Mouse (Mus musculus): ENCODE results near the gene 2310061N02Rik. TPM values are rescaled to one million over a fixed set of nuclear protein-coding genes. Genes with fewer than 3 reads are reported as not detected.
A peak's percentile ranks its signal among the peaks of the same experiment; 100 is the strongest.
"Not testable (repeated sequence)": the region's sequence is repeated elsewhere in the genome, so short reads cannot be mapped to it uniquely, and the experiment has no call there.

Gene 2310061N02Rik
- not detected in 2 replicates for polyA plus RNA-seq (2015; fragmentation: Nextera tagmentation; extraction: Ambion mirVana)

GRCm38 (mm10) chr16:88707496-88708012 lies at the start of gene 2310061N02Rik:
TSS of gene 2310061N02Rik (minus strand) at chr16:88707962.
- H3K9ac ChIP-seq (ENCODE audit: low read depth, low read length) = no peak within 1 kb of the TSS
- H3K4me1 ChIP-seq (ENCODE audit: control insufficient read depth, insufficient read depth, low read length) = 0 out of 2 replicates have a peak, but pooled peaks cover 4% of the 10 kb centered on the region
- no peak within 1 kb of the TSS for H3K4me2 ChIP-seq (ENCODE audit: low read depth, low read length)
- no peak within 1 kb of the TSS for H3K4me3 ChIP-seq (ENCODE audit: low read length)
- no peaks in the 10 kb centered on the region for H3K9me3 ChIP-seq (ENCODE audit: control insufficient read depth, low read length)
- H3K36me3 ChIP-seq (ENCODE audit: control insufficient read depth, insufficient read depth, low read length) = no peaks in the 10 kb centered on the region
- H3K27ac ChIP-seq (ENCODE audit: low read length) = no peak within 1 kb of the TSS
- no peak for ATAC-seq
- WGBS = 93% methylated on average over 10 of the region's 10 CpGs
- no peaks in the 10 kb centered on the region for H3K27me3 ChIP-seq (replicated peaks; ENCODE audit: control insufficient read depth, insufficient read depth, low read length)

- H3K4me3 ChIP-seq (ENCODE audit: low read length); H3K9me3 ChIP-seq (ENCODE audit: control insufficient read depth, low read length); ATAC-seq; H3K27me3 ChIP-seq (replicated peaks; ENCODE audit: control insufficient read depth, insufficient read depth, low read length); H3K4me1 ChIP-seq (ENCODE audit: control insufficient read depth, insufficient read depth, low read length); H3K9ac ChIP-seq (ENCODE audit: low read depth, low read length); H3K4me2 ChIP-seq (ENCODE audit: low read depth, low read length); H3K27ac ChIP-seq (ENCODE audit: low read length); H3K36me3 ChIP-seq (ENCODE audit: control insufficient read depth, insufficient read depth, low read length): not testable (repeated sequence)
- WGBS = 83% methylated on average over 3 of the region's 3 CpGs
Measured at GRCm38 (mm10) chr16:88751535-88751934, 43.8 kb upstream of the 2310061N02Rik start, which contains the start of gene Krtap13. TSS of gene Krtap13 (minus strand) at chr16:88751635.

- ATAC-seq = no peak
- no peak overlapping the region for H3K9ac ChIP-seq (ENCODE audit: low read depth, low read length)
- H3K4me2 ChIP-seq (ENCODE audit: low read depth, low read length) = no peak overlapping the region
- WGBS = 70% methylated on average over 4 of the region's 4 CpGs
- H3K27me3 ChIP-seq (replicated peaks; ENCODE audit: control insufficient read depth, insufficient read depth, low read length) = no peaks in the 10 kb centered on the region
- H3K27ac ChIP-seq (ENCODE audit: low read length) = no peak overlapping the region
- H3K4me3 ChIP-seq (ENCODE audit: low read length) = no peak overlapping the region
- no peaks in the 10 kb centered on the region for H3K36me3 ChIP-seq (ENCODE audit: control insufficient read depth, insufficient read depth, low read length)
- H3K9me3 ChIP-seq (ENCODE audit: control insufficient read depth, low read length) = no peaks in the 10 kb centered on the region
- no peaks in the 10 kb centered on the region for H3K4me1 ChIP-seq (ENCODE audit: control insufficient read depth, insufficient read depth, low read length)
Measured at GRCm38 (mm10) chr16:88747943-88748342, 40.2 kb upstream of the 2310061N02Rik start.

- no peak overlapping the region for H3K27ac ChIP-seq (ENCODE audit: low read length)
- no peak for ATAC-seq
- H3K4me2 ChIP-seq (ENCODE audit: low read depth, low read length) = no peak overlapping the region
- no peaks in the 10 kb centered on the region for H3K27me3 ChIP-seq (replicated peaks; ENCODE audit: control insufficient read depth, insufficient read depth, low read length)
- no peaks in the 10 kb centered on the region for H3K36me3 ChIP-seq (ENCODE audit: control insufficient read depth, insufficient read depth, low read length)
- H3K9me3 ChIP-seq (ENCODE audit: control insufficient read depth, low read length) = no peaks in the 10 kb centered on the region
- no peak overlapping the region for H3K4me3 ChIP-seq (ENCODE audit: low read length)
- H3K4me1 ChIP-seq (ENCODE audit: control insufficient read depth, insufficient read depth, low read length) = no peaks in the 10 kb centered on the region
- H3K9ac ChIP-seq (ENCODE audit: low read depth, low read length) = no peak overlapping the region
- 80% methylated on average over 4 of the region's 4 CpGs for WGBS
Measured at GRCm38 (mm10) chr16:88744750-88745340, 37.1 kb upstream of the 2310061N02Rik start.

- no peak overlapping the region for H3K27ac ChIP-seq (ENCODE audit: low read length)
- no peak overlapping the region for H3K4me3 ChIP-seq (ENCODE audit: low read length)
- no peak overlapping the region for H3K4me2 ChIP-seq (ENCODE audit: low read depth, low read length)
- no peaks in the 10 kb centered on the region for H3K9me3 ChIP-seq (ENCODE audit: control insufficient read depth, low read length)
- H3K27me3 ChIP-seq (replicated peaks; ENCODE audit: control insufficient read depth, insufficient read depth, low read length) = no peaks in the 10 kb centered on the region
- ATAC-seq = no peak
- H3K36me3 ChIP-seq (ENCODE audit: control insufficient read depth, insufficient read depth, low read length) = no peaks in the 10 kb centered on the region
- no peaks in the 10 kb centered on the region for H3K4me1 ChIP-seq (ENCODE audit: control insufficient read depth, insufficient read depth, low read length)
- WGBS = 61% methylated on average over 2 of the region's 2 CpGs
- H3K9ac ChIP-seq (ENCODE audit: low read depth, low read length) = no peak overlapping the region
Measured at GRCm38 (mm10) chr16:88735391-88735790, 27.6 kb upstream of the 2310061N02Rik start.

GRCm38 (mm10) chr16:88728812-88729275 lies 21.1 kb upstream of the 2310061N02Rik start, which contains the start of gene Krtap13-1:
TSS of gene Krtap13-1 (plus strand) at chr16:88728862.
- no peak within 1 kb of the TSS for H3K27ac ChIP-seq (ENCODE audit: low read length)
- 75% methylated on average over 4 of the region's 4 CpGs for WGBS
- ATAC-seq = no peak

GRCm38 (mm10) chr16:88720031-88720430 lies 12.3 kb upstream of the 2310061N02Rik start:
- Histone ChIP-seq H3K9me3 (ENCODE audit: control insufficient read depth, low read length) (no peaks in the 10 kb centered on the region), H3K36me3 (ENCODE audit: control insufficient read depth, insufficient read depth, low read length) (no peaks in the 10 kb centered on the region), H3K4me1 (ENCODE audit: control insufficient read depth, insufficient read depth, low read length) (no peaks in the 10 kb centered on the region), H3K4me3 (ENCODE audit: low read length) (no peak overlapping the region), H3K27ac (ENCODE audit: low read length) (no peak overlapping the region), H3K9ac (ENCODE audit: low read depth, low read length) (no peak overlapping the region), H3K27me3 (replicated peaks; ENCODE audit: control insufficient read depth, insufficient read depth, low read length) (no peaks in the 10 kb centered on the region), H3K4me2 (ENCODE audit: low read depth, low read length) (no peak overlapping the region)
- 29% methylated on average over 1 of the region's 1 CpGs for WGBS
- no peak for ATAC-seq

More at GRCm38 (mm10) chr16:88728812-88729275, 21.1 kb upstream of the 2310061N02Rik start, which contains the start of gene Krtap13-1:
- no peaks in the 10 kb centered on the region for H3K36me3 ChIP-seq (ENCODE audit: control insufficient read depth, insufficient read depth, low read length)
- H3K4me2 ChIP-seq (ENCODE audit: low read depth, low read length) = no peak within 1 kb of the TSS
- H3K9me3 ChIP-seq (ENCODE audit: control insufficient read depth, low read length) = no peaks in the 10 kb centered on the region
- H3K27me3 ChIP-seq (replicated peaks; ENCODE audit: control insufficient read depth, insufficient read depth, low read length) = no peaks in the 10 kb centered on the region
- no peaks in the 10 kb centered on the region for H3K4me1 ChIP-seq (ENCODE audit: control insufficient read depth, insufficient read depth, low read length)
- H3K9ac ChIP-seq (ENCODE audit: low read depth, low read length) = no peak within 1 kb of the TSS
- no peak within 1 kb of the TSS for H3K4me3 ChIP-seq (ENCODE audit: low read length)

GRCm38 (mm10) chr16:88716549-88716948 lies 8.8 kb upstream of the 2310061N02Rik start:
- Histone ChIP-seq H3K4me3 (ENCODE audit: low read length) (no peak overlapping the region), H3K9ac (ENCODE audit: low read depth, low read length) (no peak overlapping the region), H3K9me3 (ENCODE audit: control insufficient read depth, low read length) (no peaks in the 10 kb centered on the region), H3K4me2 (ENCODE audit: low read depth, low read length) (no peak overlapping the region), H3K27ac (ENCODE audit: low read length) (no peak overlapping the region), H3K27me3 (replicated peaks; ENCODE audit: control insufficient read depth, insufficient read depth, low read length) (no peaks in the 10 kb centered on the region), H3K4me1 (ENCODE audit: control insufficient read depth, insufficient read depth, low read length) (no peaks in the 10 kb centered on the region), H3K36me3 (ENCODE audit: control insufficient read depth, insufficient read depth, low read length) (no peaks in the 10 kb centered on the region)
- ATAC-seq = no peak

GRCm38 (mm10) chr16:88711245-88711644 lies 3.5 kb upstream of the 2310061N02Rik start:
- Histone ChIP-seq H3K4me1 (ENCODE audit: control insufficient read depth, insufficient read depth, low read length) (0 out of 2 replicates have a peak, but pooled peaks cover 4% of the 10 kb centered on the region), H3K27ac (ENCODE audit: low read length) (no peak overlapping the region), H3K4me2 (ENCODE audit: low read depth, low read length) (no peak overlapping the region), H3K9ac (ENCODE audit: low read depth, low read length) (no peak overlapping the region), H3K36me3 (ENCODE audit: control insufficient read depth, insufficient read depth, low read length) (no peaks in the 10 kb centered on the region), H3K9me3 (ENCODE audit: control insufficient read depth, low read length) (no peaks in the 10 kb centered on the region), H3K27me3 (replicated peaks; ENCODE audit: control insufficient read depth, insufficient read depth, low read length) (no peaks in the 10 kb centered on the region), H3K4me3 (ENCODE audit: low read length) (no peak overlapping the region)
- peak; percentile 71 for ATAC-seq
- 81% methylated on average over 6 of the region's 6 CpGs for WGBS
